Mouse (Mus musculus): Measurements from ENCODE around the gene Lst1. TPM values are rescaled to one million over a fixed set of nuclear protein-coding genes. Genes with fewer than 3 reads are reported as not detected.
A peak's percentile ranks its signal among the peaks of the same experiment; 100 is the strongest.

Lst1 gene
- total RNA-seq, 2 experiments from 2014 or later = 6.1 to 10.1 TPM

GRCm38 (mm10) chr17:35190096-35190495, 1.9 kb upstream of the Lst1 start:
- no peak for DNase-seq (ENCODE audit: low spot score in 2 of 2)
- intact Hi-C loops (cut with DNase I) = no loop called here

- intact Hi-C loops (cut with DNase I) = no loop called here
- no peak for DNase-seq (ENCODE audit: low spot score in 2 of 2)
Observed at GRCm38 (mm10) chr17:35189186-35189585, 947 bp upstream of the Lst1 start.

GRCm38 (mm10) chr17:35187345-35187744, 894 bp downstream of the Lst1 start:
- no peak for DNase-seq (ENCODE audit: low spot score in 2 of 2)
- intact Hi-C loops (cut with DNase I) = no loop called here

GRCm38 (mm10) chr17:35186681-35187080, 1.6 kb downstream of the Lst1 start:
- DNase-seq (ENCODE audit: low spot score in 2 of 2) = no peak
- intact Hi-C loops (cut with DNase I) = no loop called here

- no peak for DNase-seq (ENCODE audit: low spot score in 2 of 2)
- intact Hi-C loops (cut with DNase I) = no loop called here
Observed at GRCm38 (mm10) chr17:35185639-35186611, 2.3 kb downstream of the Lst1 start.

- intact Hi-C loops (cut with DNase I) = no loop called here
- DNase-seq (ENCODE audit: low spot score in 2 of 2) = no peak
Observed at GRCm38 (mm10) chr17:35180093-35180492, 8.1 kb downstream of the Lst1 start.

GRCm38 (mm10) chr17:35178528-35178927, 9.7 kb downstream of the Lst1 start:
- no peak for DNase-seq (ENCODE audit: low spot score in 2 of 2)
- intact Hi-C loops (cut with DNase I) = loop anchor here (1.0 kb wide), 1 partner anchor 54 kb away; no protein-coding TSS in a partner anchor

GRCm38 (mm10) chr17:35175968-35176367, 12.3 kb downstream of the Lst1 start, which contains the start of gene Aif1:
Gene Aif1, minus strand, starts transcription at chr17:35176068.
- DNase-seq (ENCODE audit: low spot score in 2 of 2) = no peak
- intact Hi-C loops (cut with DNase I) = no loop called here

GRCm38 (mm10) chr17:35175382-35175781, 12.9 kb downstream of the Lst1 start:
- intact Hi-C loops (cut with DNase I) = no loop called here
- DNase-seq (ENCODE audit: low spot score in 2 of 2) = no peak

- intact Hi-C loops (cut with DNase I) = no loop called here
- DNase-seq (ENCODE audit: low spot score in 2 of 2) = no peak
Observed at GRCm38 (mm10) chr17:35174201-35174977, 13.8 kb downstream of the Lst1 start.

- intact Hi-C loops (cut with DNase I) = no loop called here
- DNase-seq (ENCODE audit: low spot score in 2 of 2) = no peak
Observed at GRCm38 (mm10) chr17:35173329-35173728, 14.9 kb downstream of the Lst1 start.

- intact Hi-C loops (cut with DNase I) = no loop called here
- peak in 1 of 2 experiments; percentile 69 for DNase-seq (ENCODE audit: low spot score in 2 of 2)
Observed at GRCm38 (mm10) chr17:35172445-35173234, 15.6 kb downstream of the Lst1 start.

- peak in 1 of 2 experiments; percentile 56 for DNase-seq (ENCODE audit: low spot score in 2 of 2)
- intact Hi-C loops (cut with DNase I) = no loop called here
Observed at GRCm38 (mm10) chr17:35168541-35169207, 19.6 kb downstream of the Lst1 start.

GRCm38 (mm10) chr17:35167794-35168193, 20.4 kb downstream of the Lst1 start:
- intact Hi-C loops (cut with DNase I) = no loop called here

GRCm38 (mm10) chr17:35166352-35167035, 21.7 kb downstream of the Lst1 start:
- DNase-seq (ENCODE audit: low spot score in 2 of 2) = peak; percentile 73 to 82
- intact Hi-C loops (cut with DNase I) = no loop called here

More at GRCm38 (mm10) chr17:35167794-35168193, 20.4 kb downstream of the Lst1 start:
- peak in 1 of 2 experiments; percentile 75 for DNase-seq (ENCODE audit: low spot score in 2 of 2)

GRCm38 (mm10) chr17:35165451-35166155, 22.6 kb downstream of the Lst1 start:
- intact Hi-C loops (cut with DNase I) = loop anchor here (1.0 kb wide), 1 partner anchor 70 kb away; the partner anchor contains the start of gene Nfkbil1
- no peak for DNase-seq (ENCODE audit: low spot score in 2 of 2)

- intact Hi-C loops (cut with DNase I) = loop anchor here (1.0 kb wide), 2 partner anchors 30 to 70 kb away; partner anchors contain the start of genes Bag6 and Nfkbil1
- DNase-seq (ENCODE audit: low spot score in 2 of 2) = peak; percentile 99 to 100
Observed at GRCm38 (mm10) chr17:35164568-35165450, 23.4 kb downstream of the Lst1 start, which contains the start of gene Prrc2a. Gene Prrc2a, minus strand, starts transcription at chr17:35164897.
